ENCODE assay signal across 8 mouse cellular contexts in the genomic region with DNA sequence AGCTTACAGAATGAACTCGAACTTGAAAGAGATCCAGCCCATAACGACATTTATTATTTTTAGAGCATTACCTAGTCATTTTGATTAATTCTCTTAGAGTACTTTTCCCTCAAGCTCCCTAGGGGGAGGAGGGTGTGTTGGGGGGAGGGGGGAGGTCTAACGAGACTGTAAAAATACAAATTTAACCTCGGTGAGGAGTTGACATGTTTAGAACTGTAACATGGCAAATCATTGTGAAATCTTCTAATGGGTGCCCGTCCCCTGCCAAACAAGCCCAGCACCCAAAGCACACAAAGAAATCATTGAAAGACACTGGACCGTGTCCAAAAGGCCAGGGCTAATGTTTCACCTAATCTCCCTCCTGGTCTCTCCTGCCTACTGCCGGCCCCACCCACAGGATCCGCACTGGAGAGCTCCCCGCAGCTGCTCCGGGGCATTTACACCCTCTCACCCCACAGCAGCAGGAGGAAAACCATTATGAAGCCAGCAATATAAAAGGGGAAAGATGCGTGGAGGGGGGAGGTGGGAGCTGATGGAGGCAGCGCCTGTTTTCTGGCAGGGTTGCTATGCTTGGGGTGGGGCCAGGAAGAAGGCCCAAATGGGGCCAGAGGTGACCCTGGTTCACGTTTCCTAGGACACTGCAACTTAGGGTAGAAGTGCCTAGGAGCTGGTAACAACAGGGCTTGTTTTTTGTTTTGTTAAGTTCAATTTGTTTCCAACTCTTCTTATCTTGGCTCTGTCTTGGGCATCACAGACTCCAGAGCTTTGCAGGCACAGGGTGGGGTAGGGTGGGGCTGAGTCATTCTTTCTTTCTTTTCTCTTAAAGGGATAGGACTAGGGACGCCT.
DNase-seq lines count a peak whose midpoint lies in the region; ATAC-seq and TF ChIP-seq lines count a peak whose summit lies in the region.

No protein-coding gene starts in this region.

- H3K9me3 ChIP-seq in forebrain, postnatal 0 days (ENCODE audit: low read length), result no peaks in the 10 kb centered on the region
- no peaks in the 10 kb centered on the region for H3K9me3 ChIP-seq in hindbrain, embryonic 14.5 days (ENCODE audit: control insufficient read depth, low read length)
- no peaks in the 10 kb centered on the region for H3K9me3 ChIP-seq in midbrain, postnatal 0 days (ENCODE audit: low read length)

- DNase-seq in MEL-GATA-1-ER (ENCODE audit: extremely low read depth, low read depth), result peak; percentile 59
- DNase-seq in adrenal gland, postnatal 36 days, result peak; percentile 57 to 76
- peak; percentile 37 for DNase-seq in forebrain, postnatal 0 days
- no peak for DNase-seq in hindbrain, embryonic 14.5 days (ENCODE audit: low spot score)
- DNase-seq in liver, adult 2 months (ENCODE audit: extremely low read depth, low read depth, low spot score), result peak; percentile 99
- peak; percentile 18 for DNase-seq in midbrain, postnatal 0 days (ENCODE audit: low spot score)
- DNase-seq in right cerebral cortex, postnatal 36 days (ENCODE audit: low spot score in 2 of 2), result no peak
- DNase-seq in cerebellum, postnatal 36 days, result no peak

- TF ChIP-seq POLR2A in liver, adult 2 months (IDR thresholded peaks at IDR 0.05; ENCODE audit: extremely low read depth, insufficient read depth, low read length), result 0 out of 2 replicates have a peak, but pooled peaks have one; percentile 2

- peak; percentile 70; the same call in 1 of the 2 replicates for ATAC-seq in forebrain, postnatal 0 days
- peak; percentile 44; the same call in 1 of the 2 replicates for ATAC-seq in hindbrain, embryonic 14.5 days (ENCODE audit: low FRiP score)
- no peak for ATAC-seq in midbrain, postnatal 0 days (ENCODE audit: low FRiP score)

- no peak overlapping the region for H3K9ac ChIP-seq in forebrain, postnatal 0 days
- H3K9ac ChIP-seq in hindbrain, embryonic 14.5 days, result no peak overlapping the region
- H3K9ac ChIP-seq in liver, adult 2 months (ENCODE audit: low read depth, low read length), result peak overlapping the region; percentile 55
- no peak overlapping the region for H3K9ac ChIP-seq in midbrain, postnatal 0 days (replicated peaks; ENCODE audit: low read length, poor library complexity, severe bottlenecking)

- no peaks in the 10 kb centered on the region for H3K79me2 ChIP-seq in liver, adult 2 months (ENCODE audit: control insufficient read depth, insufficient read depth, low read length)

- H3K4me2 ChIP-seq in forebrain, postnatal 0 days (ENCODE audit: low read depth), result peak overlapping the region; percentile 30; the same call in 1 of the 2 replicates
- peak overlapping the region; percentile 25 for H3K4me2 ChIP-seq in hindbrain, embryonic 14.5 days (replicated peaks)
- peak overlapping the region; percentile 2; the same call in 1 of the 2 replicates for H3K4me2 ChIP-seq in midbrain, postnatal 0 days (ENCODE audit: low read depth, low read length, poor library complexity, severe bottlenecking)

- H3K4me1 ChIP-seq in forebrain, postnatal 0 days (ENCODE audit: insufficient read depth), result 0 out of 2 replicates have a peak, but pooled peaks cover 3% of the 10 kb centered on the region
- H3K4me1 ChIP-seq in hindbrain, embryonic 14.5 days (replicated peaks; ENCODE audit: control insufficient read depth, insufficient read depth, low read length), result peaks cover 8% of the 10 kb centered on the region
- H3K4me1 ChIP-seq in liver, adult 2 months (ENCODE audit: control insufficient read depth, insufficient read depth, low read length), result peaks cover 6% of the 10 kb centered on the region
- H3K4me1 ChIP-seq in midbrain, postnatal 0 days (ENCODE audit: insufficient read depth, low read length), result no peaks in the 10 kb centered on the region; the same call in 1 of the 2 replicates

- H3K4me3 ChIP-seq in forebrain, postnatal 0 days (ENCODE audit: low read depth, low read length), result no peak overlapping the region
- H3K4me3 ChIP-seq in hindbrain, embryonic 14.5 days (replicated peaks; ENCODE audit: low read length), result no peak overlapping the region
- H3K4me3 ChIP-seq in liver, adult 2 months (ENCODE audit: insufficient read depth, low read depth, low read length), result peak overlapping the region; percentile 18; the same call in 1 of the 2 replicates
- no peak overlapping the region for H3K4me3 ChIP-seq in midbrain, postnatal 0 days (ENCODE audit: low read depth, low read length)

- no peaks in the 10 kb centered on the region for H3K27me3 ChIP-seq in forebrain, postnatal 0 days (ENCODE audit: insufficient read depth, low read length)
- no peaks in the 10 kb centered on the region for H3K27me3 ChIP-seq in hindbrain, embryonic 14.5 days (ENCODE audit: control insufficient read depth, insufficient read depth, low read length)
- H3K27me3 ChIP-seq in liver, adult 2 months (ENCODE audit: control insufficient read depth, insufficient read depth, low read length), result no peaks in the 10 kb centered on the region
- no peaks in the 10 kb centered on the region for H3K27me3 ChIP-seq in midbrain, postnatal 0 days (ENCODE audit: insufficient read depth, low read length)

- no peak for TF ChIP-seq CTCF in forebrain, postnatal 0 days (IDR thresholded peaks at IDR 0.05; ENCODE audit: low read depth)
- TF ChIP-seq CTCF in liver, adult 2 months (IDR thresholded peaks at IDR 0.05; ENCODE audit: low read depth, low read length), result no peak
- no peak for TF ChIP-seq CTCF in midbrain, postnatal 0 days (IDR thresholded peaks at IDR 0.05)

- 7% methylated on average over 14 of the region's 14 CpGs for WGBS in forebrain, postnatal 0 days
- 9% methylated on average over 14 of the region's 14 CpGs for WGBS in hindbrain, embryonic 14.5 days
- 11% methylated on average over 14 of the region's 14 CpGs for WGBS in liver, adult 2 months
- 9% methylated on average over 14 of the region's 14 CpGs for WGBS in midbrain, postnatal 0 days

- no peaks in the 10 kb centered on the region for H3K36me3 ChIP-seq in forebrain, postnatal 0 days (ENCODE audit: insufficient read depth)
- H3K36me3 ChIP-seq in hindbrain, embryonic 14.5 days (replicated peaks; ENCODE audit: control insufficient read depth, insufficient read depth), result no peaks in the 10 kb centered on the region
- no peaks in the 10 kb centered on the region for H3K36me3 ChIP-seq in liver, adult 2 months (ENCODE audit: control insufficient read depth, insufficient read depth, low read length)
- no peaks in the 10 kb centered on the region for H3K36me3 ChIP-seq in midbrain, postnatal 0 days (ENCODE audit: insufficient read depth, low read length)

- no peak overlapping the region for H3K27ac ChIP-seq in forebrain, postnatal 0 days (ENCODE audit: low read depth, low read length)
- no peak overlapping the region for H3K27ac ChIP-seq in hindbrain, embryonic 14.5 days
- H3K27ac ChIP-seq in liver, adult 2 months (replicated peaks; ENCODE audit: insufficient read depth, low read depth, low read length), result peak overlapping the region; percentile 92
- H3K27ac ChIP-seq in midbrain, postnatal 0 days (ENCODE audit: low read depth, low read length), result no peak overlapping the region

Comparison
In these comparisons a context has a peak if more than half of its experiments do, and no peak if none do; other contexts are left out.
1. DNase-seq: peak in MEL-GATA-1-ER (single experiment), adrenal gland, postnatal 36 days (2 of 2), forebrain, postnatal 0 days (single experiment), liver, adult 2 months (single experiment) and midbrain, postnatal 0 days (single experiment); none in hindbrain, embryonic 14.5 days (single experiment), right cerebral cortex, postnatal 36 days (0 of 2) and cerebellum, postnatal 36 days (0 of 2).
2. Peak in every context shown above with its lines, with median percentiles within 50 percentile points of each other: H3K4me2 ChIP-seq.